Mouse (Mus musculus) intestine, postnatal 0 days (tissue): ENCODE results near the gene Rpl19. TPM values are rescaled to one million over a fixed set of nuclear protein-coding genes. Genes with fewer than 3 reads are reported as not detected.
A peak's percentile ranks its signal among the peaks of the same experiment; 100 is the strongest.

Experiments
- ATAC-seq: fragments of 200-750 bp; cut with Nextera tagmentation; 2 replicates; pipeline ENCODE4 v1.8.0; 2017; ENCODE audit warnings: mild to moderate bottlenecking, moderate TSS enrichment, moderate library complexity
- H3K27ac ChIP-seq: fragments of 300-500 bp; sonication (generic); 2 replicates; pipeline ENCODE4 v1.5.1; 2014; ENCODE audit warnings: mild to moderate bottlenecking, low read depth, low read length, moderate library complexity
- H3K27me3 ChIP-seq: fragments of 300-500 bp; sonication (generic); replicated peaks from 2 replicates; pipeline ENCODE4 v1.6.1; 2014; ENCODE audit warnings: low read length, mixed read lengths; ENCODE audit not compliant: control insufficient read depth, insufficient read depth
- H3K36me3 ChIP-seq: fragments of 300-500 bp; sonication (generic); 2 replicates; pipeline ENCODE4 v1.6.1; 2014; ENCODE audit warnings: mild to moderate bottlenecking, moderate library complexity; ENCODE audit not compliant: control insufficient read depth, insufficient read depth
- H3K4me1 ChIP-seq: fragments of 300-500 bp; sonication (generic); replicated peaks from 2 replicates; pipeline ENCODE4 v1.6.1; 2014; ENCODE audit warnings: antibody characterized with exemption, low read length, mixed read lengths; ENCODE audit not compliant: control insufficient read depth, insufficient read depth
- H3K4me2 ChIP-seq: fragments of 300-500 bp; sonication (generic); replicated peaks from 2 replicates; pipeline ENCODE4 v1.6.1; 2014; ENCODE audit warnings: low read depth, mild to moderate bottlenecking, moderate library complexity
- H3K4me3 ChIP-seq: fragments of 300-500 bp; sonication (generic); 2 replicates; pipeline ENCODE4 v1.5.1; 2014; ENCODE audit warnings: low read depth, low read length
- H3K9ac ChIP-seq: fragments of 300-500 bp; sonication (generic); 2 replicates; pipeline ENCODE4 v1.6.1; 2014; ENCODE audit warnings: mild to moderate bottlenecking, low read depth, low read length
- H3K9me3 ChIP-seq: fragments of 300-500 bp; sonication (generic); 2 replicates; pipeline ENCODE4 v1.6.1; 2016; ENCODE audit warnings: mixed run types; ENCODE audit not compliant: control insufficient read depth
- CTCF ChIP-seq: sonication (generic); IDR thresholded peaks from 2 replicates; pipeline ENCODE4 v1.5.1; 2016; ENCODE audit warnings: low read depth, mild to moderate bottlenecking, control low read depth, antibody characterized with exemption, moderate library complexity
- WGBS: fragments of 180-500 bp; shearing (Covaris S2); extraction: QIAGEN DNeasy Blood & Tissue Kit; methylation state at CpG from one replicate; pipeline ENCODE4 v1.1.7; 2014; 5-methylcytosine and 5-hydroxymethylcytosine counted together
- polyA plus RNA-seq: library from polyadenylated mRNA; unstranded; fragments of >200 nt; fragmentation: Nextera tagmentation; extraction: Ambion mirVana; gene quantifications from 2 replicates; pipeline ENCODE4 v1.2.1, GENCODE M21; 2015

Rpl19 gene
- polyA plus RNA-seq, 1 experiment from 2014 or later: 699 TPM

DNA sequence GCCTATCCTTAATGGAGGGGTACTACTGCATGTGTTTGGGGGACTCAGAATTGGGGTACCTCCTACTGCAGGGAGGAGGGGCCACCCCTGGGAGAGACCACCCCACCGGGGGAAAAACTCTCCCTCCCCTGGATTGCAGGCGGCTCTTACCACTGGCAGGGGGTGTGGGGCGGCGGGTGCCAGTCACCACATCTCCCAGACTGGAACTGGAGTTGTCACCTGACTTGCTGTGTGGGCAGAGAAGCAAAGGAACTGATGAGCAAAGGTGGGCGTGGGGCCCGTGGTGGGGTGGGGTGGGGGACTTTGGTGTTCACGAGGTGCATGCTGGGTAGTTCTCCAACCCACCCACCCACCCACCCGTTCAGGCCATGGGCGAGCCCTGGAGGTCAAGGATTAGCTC lies 14.8 kb upstream of the Rpl19 start:
- no peaks in the 10 kb centered on the region for H3K4me1 ChIP-seq
- no peak for TF ChIP-seq CTCF
- peak; percentile 10; the same call in 1 of the 2 replicates for ATAC-seq
- 52% methylated on average over 8 of the region's 9 CpGs for WGBS
- H3K27me3 ChIP-seq: no peaks in the 10 kb centered on the region
- H3K36me3 ChIP-seq: no peaks in the 10 kb centered on the region
- no peak overlapping the region for H3K9ac ChIP-seq
- no peaks in the 10 kb centered on the region for H3K9me3 ChIP-seq
- no peak overlapping the region for H3K4me3 ChIP-seq
- H3K4me2 ChIP-seq: no peak overlapping the region
- no peak overlapping the region for H3K27ac ChIP-seq

DNA sequence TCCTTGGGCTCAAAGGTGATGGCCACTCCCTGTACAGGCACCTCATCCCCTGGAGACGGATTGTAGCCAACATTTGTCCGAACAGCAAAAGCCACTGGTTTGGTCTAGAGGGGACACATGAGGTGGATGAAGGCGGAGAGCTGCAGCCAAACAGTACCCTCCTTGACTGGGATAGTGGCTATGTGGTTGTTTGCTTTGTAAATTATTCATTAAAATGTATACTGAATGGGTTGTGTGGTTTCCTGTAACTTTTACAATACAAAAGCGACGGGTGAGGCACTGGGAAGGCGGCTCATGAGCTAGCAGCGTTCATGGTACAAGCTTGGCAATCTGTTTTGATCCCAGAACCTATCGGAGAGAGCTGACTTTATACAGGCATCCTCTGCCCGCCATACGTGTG lies 13.7 kb upstream of the Rpl19 start:
- H3K4me2 ChIP-seq: no peak overlapping the region
- no peak overlapping the region for H3K27ac ChIP-seq
- no peaks in the 10 kb centered on the region for H3K36me3 ChIP-seq
- no peak overlapping the region for H3K4me3 ChIP-seq
- H3K4me1 ChIP-seq: no peaks in the 10 kb centered on the region
- no peak overlapping the region for H3K9ac ChIP-seq
- H3K27me3 ChIP-seq: no peaks in the 10 kb centered on the region
- no peak for TF ChIP-seq CTCF
- 70% methylated on average over 10 of the region's 10 CpGs for WGBS
- no peak for ATAC-seq
- no peaks in the 10 kb centered on the region for H3K9me3 ChIP-seq

DNA sequence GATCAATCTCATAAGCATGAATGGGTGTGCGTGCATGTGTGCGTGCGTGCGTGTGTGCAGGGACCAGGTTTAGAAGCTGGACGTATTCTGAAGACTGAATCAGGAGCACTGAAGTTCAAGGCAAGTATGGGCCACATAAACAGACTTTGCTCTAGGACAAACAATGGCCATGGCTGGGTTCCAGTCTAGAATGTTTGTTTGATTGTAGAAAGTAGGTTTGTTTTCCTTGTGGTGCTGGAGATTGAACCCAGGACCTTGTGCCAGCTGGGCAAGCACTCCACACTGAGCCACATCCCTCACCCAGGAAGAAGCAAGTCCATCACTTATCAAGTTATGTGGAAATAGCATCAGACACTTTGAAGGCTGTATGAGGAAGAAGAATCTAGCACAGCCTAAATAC lies 10.3 kb upstream of the Rpl19 start:
- no peak for ATAC-seq
- WGBS: 81% methylated on average over 5 of the region's 5 CpGs
- no peaks in the 10 kb centered on the region for H3K27me3 ChIP-seq

DNA sequence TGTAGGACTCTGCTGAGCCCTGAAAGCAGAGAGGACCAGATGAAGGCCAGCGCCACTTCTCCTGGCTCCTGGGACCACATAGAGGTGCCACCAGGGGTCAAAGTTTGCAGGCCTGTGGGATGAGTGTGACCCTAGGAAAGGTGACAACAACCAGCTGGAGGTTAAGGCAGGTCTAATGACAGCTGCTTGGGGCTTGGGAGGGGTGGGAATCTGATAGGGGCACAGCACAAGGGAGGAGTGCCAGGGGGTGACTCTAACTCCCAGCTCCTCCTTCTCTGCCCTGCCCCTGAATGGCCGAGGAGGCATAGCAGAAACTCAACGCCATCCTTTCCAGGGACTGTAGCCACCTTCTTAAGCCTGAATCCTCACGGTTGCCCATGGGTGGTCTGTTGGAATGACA lies 9.7 kb upstream of the Rpl19 start:
- H3K27me3 ChIP-seq: no peaks in the 10 kb centered on the region
- no peaks in the 10 kb centered on the region for H3K4me1 ChIP-seq
- no peak for TF ChIP-seq CTCF
- no peak overlapping the region for H3K9ac ChIP-seq
- no peak overlapping the region for H3K4me3 ChIP-seq
- no peak overlapping the region for H3K27ac ChIP-seq
- H3K4me2 ChIP-seq: no peak overlapping the region
- H3K9me3 ChIP-seq: no peaks in the 10 kb centered on the region
- no peak for ATAC-seq
- WGBS: 81% methylated on average over 4 of the region's 4 CpGs
- no peaks in the 10 kb centered on the region for H3K36me3 ChIP-seq

More for the DNA sequence above, 10.3 kb upstream of the Rpl19 start:
- TF ChIP-seq CTCF: no peak
- no peaks in the 10 kb centered on the region for H3K9me3 ChIP-seq
- H3K4me2 ChIP-seq: no peak overlapping the region
- no peak overlapping the region for H3K9ac ChIP-seq
- H3K4me1 ChIP-seq: no peaks in the 10 kb centered on the region
- H3K4me3 ChIP-seq: no peak overlapping the region
- H3K27ac ChIP-seq: no peak overlapping the region
- H3K36me3 ChIP-seq: no peaks in the 10 kb centered on the region

DNA sequence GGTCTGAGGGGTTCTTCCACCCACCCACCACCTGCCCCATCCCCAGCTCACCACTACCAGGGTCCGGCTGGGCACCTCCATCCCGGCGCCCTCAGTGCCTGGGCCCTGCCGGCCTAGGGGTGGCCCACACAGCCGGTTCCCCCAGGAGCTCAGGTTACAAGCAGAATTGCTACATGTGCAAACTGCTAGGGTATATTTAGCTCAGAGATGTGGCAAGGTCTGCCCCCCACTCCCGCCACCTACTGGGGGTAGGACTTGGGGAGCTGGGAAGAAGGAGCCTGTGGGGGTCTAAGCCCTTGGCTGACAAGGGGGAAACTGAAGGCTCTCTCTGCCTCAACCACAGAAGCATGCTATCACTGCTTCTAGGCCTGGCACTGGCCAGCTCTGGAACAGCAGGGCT lies 8.3 kb upstream of the Rpl19 start:
- no peak overlapping the region for H3K27ac ChIP-seq
- no peaks in the 10 kb centered on the region for H3K36me3 ChIP-seq
- no peak overlapping the region for H3K9ac ChIP-seq
- no peak for ATAC-seq
- no peaks in the 10 kb centered on the region for H3K9me3 ChIP-seq
- H3K4me2 ChIP-seq: no peak overlapping the region
- WGBS: 91% methylated on average over 6 of the region's 6 CpGs
- no peak overlapping the region for H3K4me3 ChIP-seq
- H3K27me3 ChIP-seq: no peaks in the 10 kb centered on the region
- no peaks in the 10 kb centered on the region for H3K4me1 ChIP-seq
- no peak for TF ChIP-seq CTCF

DNA sequence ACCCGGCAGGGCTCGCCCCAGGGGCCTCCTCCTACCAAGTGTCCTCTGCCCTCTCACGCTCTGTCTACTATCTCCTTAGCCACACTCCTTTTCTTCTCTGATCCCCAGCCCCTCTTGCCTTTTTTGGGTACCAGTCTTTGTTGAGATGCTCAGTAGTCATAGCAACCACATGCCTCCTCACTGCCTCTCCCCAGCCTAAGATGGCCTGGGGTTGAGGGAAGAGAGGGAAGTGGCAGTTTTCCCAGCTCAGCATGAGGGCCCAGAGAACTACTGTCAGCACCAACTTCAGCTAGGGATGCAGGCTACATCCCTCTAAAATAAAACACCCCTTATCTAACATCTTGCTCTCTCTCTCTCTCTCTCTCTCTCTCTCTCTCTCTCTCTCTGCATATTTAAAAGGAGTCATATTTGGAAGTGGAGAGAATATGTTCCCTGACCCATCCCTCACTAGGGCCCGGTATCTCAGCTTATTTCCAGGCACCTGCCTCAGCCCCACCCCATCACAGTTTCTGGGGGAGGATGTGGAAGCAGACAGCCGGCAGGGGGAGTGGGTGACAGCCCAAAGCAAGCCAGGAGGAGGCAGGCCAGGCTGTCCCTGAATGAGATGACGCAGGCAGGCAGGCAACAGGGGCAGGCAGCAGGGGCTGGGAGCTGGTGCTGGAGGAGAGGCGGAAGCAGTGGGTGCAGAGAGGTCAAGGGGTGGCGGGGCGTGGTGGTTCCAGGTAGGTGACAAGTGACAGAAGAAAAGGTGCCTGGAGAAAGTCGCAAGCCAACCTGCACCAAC lies 7.5 kb upstream of the Rpl19 start:
- no peaks in the 10 kb centered on the region for H3K36me3 ChIP-seq
- 44% methylated on average over 10 of the region's 10 CpGs for WGBS
- peak; percentile 23; the same call in 1 of the 2 replicates for ATAC-seq

More for the DNA sequence above, 7.5 kb upstream of the Rpl19 start:
- Histone ChIP-seq H3K4me2 (no peak overlapping the region; the same call in 1 of the 2 replicates), H3K27ac (no peak overlapping the region), H3K4me1 (no peaks in the 10 kb centered on the region), H3K9ac (no peak overlapping the region), H3K4me3 (no peak overlapping the region), H3K27me3 (no peaks in the 10 kb centered on the region), H3K9me3 (no peaks in the 10 kb centered on the region)
- peak; percentile 69 for TF ChIP-seq CTCF
